Mouse (Mus musculus) lung, postnatal 10 days (tissue): Measurements from ENCODE around the gene Ang4.
"Not testable (repeated sequence)": the region's sequence is repeated elsewhere in the genome, so short reads cannot be mapped to it uniquely, and the experiment has no call there.

Experiments
- DNase-seq: peaks from one replicate; pipeline ENCODE4 v3.0.0; 2021

Ang4 gene

GRCm38 (mm10) chr14:51773490-51773889, at the start of gene Ang4:
TSS of gene Ang4 (minus strand) at chr14:51773590.
- no peak for DNase-seq

- no peak for DNase-seq
Measured at GRCm38 (mm10) chr14:51799746-51800145, 26.4 kb upstream of the Ang4 start, which contains the start of gene AY358078. TSS of gene AY358078 (plus strand) at chr14:51800046.

GRCm38 (mm10) chr14:51794106-51794505, 20.7 kb upstream of the Ang4 start:
- no peak for DNase-seq

GRCm38 (mm10) chr14:51789196-51789595, 15.8 kb upstream of the Ang4 start:
- DNase-seq: no peak

GRCm38 (mm10) chr14:51787061-51787460, 13.7 kb upstream of the Ang4 start:
- DNase-seq: no peak

- no peak for DNase-seq
Measured at GRCm38 (mm10) chr14:51786335-51786734, 12.9 kb upstream of the Ang4 start.

GRCm38 (mm10) chr14:51778865-51779481, 5.6 kb upstream of the Ang4 start:
- no peak for DNase-seq

- no peak for DNase-seq
Measured at GRCm38 (mm10) chr14:51777791-51778190, 4.4 kb upstream of the Ang4 start.

GRCm38 (mm10) chr14:51771378-51771777, 2.0 kb downstream of the Ang4 start:
- DNase-seq: not testable (repeated sequence)

- no peak for DNase-seq
Measured at GRCm38 (mm10) chr14:51755944-51756343, 17.4 kb downstream of the Ang4 start.

GRCm38 (mm10) chr14:51740347-51741170, 32.8 kb downstream of the Ang4 start:
- no peak for DNase-seq

GRCm38 (mm10) chr14:51739150-51739993, 34.0 kb downstream of the Ang4 start:
- DNase-seq: no peak

- no peak for DNase-seq
Measured at GRCm38 (mm10) chr14:51738411-51739149, 34.8 kb downstream of the Ang4 start.

- no peak for DNase-seq
Measured at GRCm38 (mm10) chr14:51737967-51738366, 35.4 kb downstream of the Ang4 start.

GRCm38 (mm10) chr14:51717083-51717482, 56.3 kb downstream of the Ang4 start, which contains the start of gene Gm5800:
TSS of gene Gm5800 (minus strand) at chr14:51717183.
- DNase-seq: no peak
